Mouse (Mus musculus) forebrain, embryonic 11.5 days (tissue): ENCODE data around the gene Rho. TPM values are rescaled to one million over a fixed set of nuclear protein-coding genes. Genes with fewer than 3 reads are reported as not detected.

Experiments used
- ATAC-seq: fragments of 200-750 bp; cut with Nextera tagmentation; replicated peaks from 2 replicates; pipeline ENCODE4 v1.8.0; 2017; ENCODE audit warnings: moderate TSS enrichment; ENCODE audit not compliant: low FRiP score
- DNase-seq: peaks from one replicate; pipeline ENCODE4 v3.0.0-alpha.2; 2017; ENCODE audit warnings: low spot score
- H3K27ac ChIP-seq: fragments of 300-500 bp; sonication (generic); 2 replicates; pipeline ENCODE4 v1.5.1; 2014; ENCODE audit warnings: low read depth, low read length
- H3K27me3 ChIP-seq: fragments of 300-500 bp; sonication (generic); 2 replicates; pipeline ENCODE4 v1.6.1; 2014; ENCODE audit warnings: mild to moderate bottlenecking, low read length, mixed read lengths; ENCODE audit not compliant: control insufficient read depth, insufficient read depth
- H3K36me3 ChIP-seq: fragments of 300-500 bp; sonication (generic); 2 replicates; pipeline ENCODE4 v1.6.1; 2014; ENCODE audit warnings: mild to moderate bottlenecking, low read length, moderate library complexity, mixed read lengths; ENCODE audit not compliant: control insufficient read depth, insufficient read depth
- H3K4me1 ChIP-seq: fragments of 300-500 bp; sonication (generic); replicated peaks from 2 replicates; pipeline ENCODE4 v1.6.1; 2014; ENCODE audit warnings: low read length, mixed read lengths; ENCODE audit not compliant: control insufficient read depth, insufficient read depth
- H3K4me2 ChIP-seq: fragments of 300-500 bp; sonication (generic); 2 replicates; pipeline ENCODE4 v1.6.1; 2014; ENCODE audit warnings: low read depth, mild to moderate bottlenecking, low read length, moderate library complexity, mixed read lengths; ENCODE audit not compliant: severe bottlenecking
- H3K4me3 ChIP-seq: fragments of 300-500 bp; sonication (generic); 2 replicates; pipeline ENCODE4 v1.5.1; 2014; ENCODE audit warnings: low read depth, low read length
- H3K9ac ChIP-seq: fragments of 300-500 bp; sonication (generic); 2 replicates; pipeline ENCODE4 v1.6.1; 2014; ENCODE audit warnings: low read length
- H3K9me3 ChIP-seq: fragments of 300-500 bp; sonication (generic); 2 replicates; pipeline ENCODE4 v1.6.1; 2016; ENCODE audit warnings: low read length, mixed read lengths; ENCODE audit not compliant: control insufficient read depth
- WGBS: fragments of 180-500 bp; shearing (Covaris S2); extraction: QIAGEN DNeasy Blood & Tissue Kit; methylation state at CpG from one replicate; pipeline ENCODE4 v1.1.7; 2014; 5-methylcytosine and 5-hydroxymethylcytosine counted together
- polyA plus RNA-seq: library from polyadenylated mRNA; unstranded; fragments of >200 nt; fragmentation: Nextera tagmentation; extraction: Ambion mirVana; gene quantifications from 2 replicates; pipeline ENCODE4 v1.2.1, GENCODE M21; 2014

The Rho gene
- polyA plus RNA-seq, 1 experiment from 2014 or later = 0.09 TPM

DNA sequence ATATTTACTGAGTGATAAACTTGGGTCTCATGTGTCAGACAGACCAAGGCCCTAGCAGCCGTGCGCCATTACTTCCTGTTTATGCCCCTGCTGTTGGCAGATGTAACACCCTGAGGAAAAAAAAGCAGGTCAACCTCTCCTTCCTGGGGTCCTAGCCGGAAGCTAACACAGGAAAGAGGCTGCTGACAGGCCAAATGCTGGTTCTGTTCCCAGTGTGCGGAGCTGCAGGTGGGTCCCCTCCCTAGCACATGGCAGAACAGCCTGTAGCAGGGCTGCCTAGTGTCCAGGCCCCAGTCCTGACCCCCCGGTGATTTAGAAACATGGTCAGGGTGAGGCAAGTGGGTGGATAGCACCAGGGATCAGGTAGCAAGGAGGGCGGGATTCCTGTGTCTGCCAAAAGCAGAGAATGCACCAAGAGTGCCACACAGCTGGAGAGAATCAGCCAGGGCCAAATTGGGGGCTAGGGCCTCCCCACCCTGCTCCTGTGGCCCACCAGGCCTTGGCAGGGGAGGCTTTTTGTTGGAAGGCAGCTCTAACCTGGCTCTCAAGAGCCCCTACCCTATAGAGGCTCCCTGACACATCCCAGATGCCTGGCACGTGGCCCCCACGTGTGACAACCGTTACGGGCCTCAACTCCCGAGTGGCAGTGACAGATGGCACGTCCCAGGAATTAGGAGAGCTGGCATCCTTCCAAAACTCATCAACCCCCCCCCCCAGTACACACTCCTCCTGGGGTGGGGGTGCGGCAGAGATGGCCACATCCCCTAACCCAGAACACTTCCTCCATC is 39.9 kb downstream of the Rho start:
- 0 out of 2 replicates have a peak, but pooled peaks cover 3% of the 10 kb centered on the region for H3K4me1 ChIP-seq
- ATAC-seq = no peak

GRCm38 (mm10) chr6:115972083-115972764 is 40.7 kb downstream of the Rho start:
- H3K9me3 ChIP-seq = no peaks in the 10 kb centered on the region
- H3K4me1 ChIP-seq = 0 out of 2 replicates have a peak, but pooled peaks cover 3% of the 10 kb centered on the region
- H3K27me3 ChIP-seq = no peaks in the 10 kb centered on the region
- H3K9ac ChIP-seq = no peak overlapping the region
- no peak overlapping the region for H3K4me3 ChIP-seq
- H3K36me3 ChIP-seq = no peaks in the 10 kb centered on the region
- 81% methylated on average over 7 of the region's 7 CpGs for WGBS
- no peak overlapping the region for H3K4me2 ChIP-seq
- no peak overlapping the region for H3K27ac ChIP-seq
- no peak; the same call in 1 of the 2 replicates for ATAC-seq
- no peak for DNase-seq

More for the DNA sequence above, 39.9 kb downstream of the Rho start:
- DNase-seq = no peak
- Histone ChIP-seq H3K9ac (no peak overlapping the region), H3K27me3 (no peaks in the 10 kb centered on the region), H3K27ac (no peak overlapping the region), H3K4me2 (no peak overlapping the region), H3K36me3 (no peaks in the 10 kb centered on the region), H3K9me3 (no peaks in the 10 kb centered on the region), H3K4me3 (no peak overlapping the region)
- whole genome bisulfite sequencing = 76% methylated on average over 13 of the region's 13 CpGs

- H3K4me1 ChIP-seq = 0 out of 2 replicates have a peak, but pooled peaks cover 2% of the 10 kb centered on the region
- 85% methylated on average over 15 of the region's 15 CpGs for WGBS
- H3K4me2 ChIP-seq = no peak overlapping the region
- DNase-seq (no peak), ATAC-seq (no peak)
- H3K4me3 ChIP-seq = no peak overlapping the region
- no peaks in the 10 kb centered on the region for H3K9me3 ChIP-seq
- no peaks in the 10 kb centered on the region for H3K36me3 ChIP-seq
- H3K27me3 ChIP-seq = no peaks in the 10 kb centered on the region
- H3K27ac ChIP-seq = no peak overlapping the region
- no peak overlapping the region for H3K9ac ChIP-seq
Measured at GRCm38 (mm10) chr6:115973139-115973875, 41.8 kb downstream of the Rho start.

DNA sequence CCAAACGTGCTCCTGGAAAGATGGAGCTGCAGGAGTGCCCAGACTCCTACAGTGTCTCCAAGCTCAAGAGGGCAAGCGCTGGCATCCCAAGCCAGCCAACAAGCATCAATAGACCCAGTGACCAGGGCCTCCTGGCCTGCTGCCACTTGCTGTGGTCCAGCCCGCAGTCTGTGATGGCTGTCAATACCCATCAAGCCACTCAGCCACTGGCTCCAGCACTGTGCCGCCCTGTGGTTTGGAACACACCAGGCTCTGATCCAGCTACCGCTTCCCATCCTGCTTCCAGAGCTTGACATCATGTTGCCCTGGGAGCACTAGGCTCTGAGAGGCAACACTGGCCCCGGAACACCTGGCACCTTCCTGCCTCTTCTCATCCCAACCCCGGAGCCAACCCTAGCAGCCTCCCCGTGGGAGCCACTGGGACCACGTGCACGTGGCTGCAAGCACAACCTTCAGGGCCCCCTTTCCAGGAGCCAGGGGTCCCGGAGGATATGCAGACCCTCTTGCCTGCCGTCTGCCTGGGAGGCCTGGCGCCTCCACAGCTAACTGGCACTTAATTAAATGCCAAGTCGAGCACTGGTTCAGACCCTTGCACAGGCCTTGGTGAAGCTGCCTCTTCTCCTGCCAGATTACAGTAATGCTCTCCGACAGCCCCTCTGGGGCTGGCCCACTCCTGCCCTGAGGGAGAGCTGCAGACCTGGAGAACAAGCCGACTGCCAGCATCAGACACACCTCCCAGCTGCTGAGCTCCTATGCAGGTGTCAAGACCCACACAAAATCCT is 42.5 kb downstream of the Rho start:
- H3K4me2 ChIP-seq = no peak overlapping the region
- H3K27me3 ChIP-seq = no peaks in the 10 kb centered on the region
- no peak for DNase-seq
- H3K4me3 ChIP-seq = no peak overlapping the region
- no peaks in the 10 kb centered on the region for H3K9me3 ChIP-seq
- 79% methylated on average over 16 of the region's 16 CpGs for WGBS
- 0 out of 2 replicates have a peak, but pooled peaks cover 2% of the 10 kb centered on the region for H3K4me1 ChIP-seq
- no peak for ATAC-seq
- H3K9ac ChIP-seq = no peak overlapping the region
- no peaks in the 10 kb centered on the region for H3K36me3 ChIP-seq
- no peak overlapping the region for H3K27ac ChIP-seq

- Histone ChIP-seq H3K27ac (no peak overlapping the region), H3K4me3 (no peak overlapping the region), H3K36me3 (no peaks in the 10 kb centered on the region), H3K4me1 (0 out of 2 replicates have a peak, but pooled peaks cover 2% of the 10 kb centered on the region), H3K27me3 (no peaks in the 10 kb centered on the region), H3K4me2 (no peak overlapping the region), H3K9me3 (no peaks in the 10 kb centered on the region), H3K9ac (no peak overlapping the region)
- ATAC-seq (no peak), DNase-seq (no peak)
- 94% methylated on average over 8 of the region's 8 CpGs for whole genome bisulfite sequencing
Measured at GRCm38 (mm10) chr6:115975606-115976005, 44.1 kb downstream of the Rho start.

DNA sequence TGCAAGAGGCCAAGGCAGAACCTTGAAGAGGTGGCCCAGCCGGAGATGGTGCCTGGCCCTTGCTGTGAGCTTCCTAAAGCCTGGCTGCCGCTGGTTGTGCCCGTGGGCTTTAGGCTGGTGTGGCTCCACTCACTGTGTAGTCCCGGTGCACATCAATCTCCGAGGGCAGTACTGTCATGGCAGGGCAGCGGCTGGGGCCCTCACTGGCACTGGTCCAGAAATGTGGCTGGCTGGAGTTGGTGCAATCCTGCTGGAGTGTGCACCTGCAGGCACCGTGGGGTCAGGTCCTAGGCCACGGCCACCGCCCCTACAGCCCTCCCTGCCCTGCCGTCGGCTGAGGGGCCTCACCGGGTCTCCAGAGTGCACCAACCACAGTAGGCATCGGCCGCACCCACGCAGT is 46.3 kb downstream of the Rho start:
- 91% methylated on average over 15 of the region's 15 CpGs for WGBS
- DNase-seq (no peak), ATAC-seq (no peak)
- Histone ChIP-seq H3K9ac (no peak overlapping the region; the same call in 1 of the 2 replicates), H3K4me1 (no peaks in the 10 kb centered on the region), H3K9me3 (no peaks in the 10 kb centered on the region), H3K36me3 (no peaks in the 10 kb centered on the region), H3K4me3 (no peak overlapping the region), H3K27ac (no peak overlapping the region), H3K27me3 (no peaks in the 10 kb centered on the region), H3K4me2 (no peak overlapping the region)

- H3K9me3 ChIP-seq = no peaks in the 10 kb centered on the region
- H3K36me3 ChIP-seq = no peaks in the 10 kb centered on the region
- H3K4me2 ChIP-seq = no peak overlapping the region
- no peaks in the 10 kb centered on the region for H3K27me3 ChIP-seq
- DNase-seq (no peak), ATAC-seq (no peak)
- H3K4me1 ChIP-seq = no peaks in the 10 kb centered on the region
- 66% methylated on average over 8 of the region's 8 CpGs for WGBS
- no peak overlapping the region for H3K4me3 ChIP-seq
- H3K9ac ChIP-seq = no peak overlapping the region
- H3K27ac ChIP-seq = no peak overlapping the region
Measured at GRCm38 (mm10) chr6:115978596-115978995, 47.0 kb downstream of the Rho start.

DNA sequence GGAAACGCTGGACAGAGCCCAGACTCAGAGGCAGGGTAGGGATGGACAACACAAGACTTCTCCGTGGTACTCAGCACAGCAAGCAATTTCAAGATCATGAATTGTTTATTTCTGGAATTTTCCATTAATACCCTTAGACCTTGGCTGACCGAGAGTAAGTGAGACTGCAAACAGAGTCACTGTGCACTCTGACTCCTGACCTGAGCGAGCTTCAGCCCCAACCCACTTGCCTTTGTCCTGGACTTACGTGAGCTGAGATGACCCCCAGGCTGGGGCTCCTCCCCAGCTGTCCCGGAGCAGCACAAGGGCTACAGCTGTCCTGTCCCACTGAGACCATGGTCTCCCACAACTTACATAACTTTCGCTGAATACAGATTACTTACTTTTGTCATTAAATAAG is 51.3 kb downstream of the Rho start:
- no peaks in the 10 kb centered on the region for H3K9me3 ChIP-seq
- no peak overlapping the region for H3K4me2 ChIP-seq
- no peak overlapping the region for H3K4me3 ChIP-seq
- no peak for ATAC-seq
- no peaks in the 10 kb centered on the region for H3K27me3 ChIP-seq
- 67% methylated on average over 7 of the region's 7 CpGs for WGBS
- no peak for DNase-seq
- no peak overlapping the region for H3K27ac ChIP-seq
- peaks cover 7% of the 10 kb centered on the region; the same call in 1 of the 2 replicates for H3K4me1 ChIP-seq
- no peak overlapping the region for H3K9ac ChIP-seq
- no peaks in the 10 kb centered on the region for H3K36me3 ChIP-seq
